Mouse (Mus musculus) kidney, adult 18-20 months (tissue): Measurements from ENCODE around the gene Gabpb1.
"Not testable (repeated sequence)": the region's sequence is repeated elsewhere in the genome, so short reads cannot be mapped to it uniquely, and the experiment has no call there.

Source experiments
- DNase-seq: peaks from one replicate; pipeline ENCODE4 v3.0.0; 2021

The Gabpb1 gene

DNA sequence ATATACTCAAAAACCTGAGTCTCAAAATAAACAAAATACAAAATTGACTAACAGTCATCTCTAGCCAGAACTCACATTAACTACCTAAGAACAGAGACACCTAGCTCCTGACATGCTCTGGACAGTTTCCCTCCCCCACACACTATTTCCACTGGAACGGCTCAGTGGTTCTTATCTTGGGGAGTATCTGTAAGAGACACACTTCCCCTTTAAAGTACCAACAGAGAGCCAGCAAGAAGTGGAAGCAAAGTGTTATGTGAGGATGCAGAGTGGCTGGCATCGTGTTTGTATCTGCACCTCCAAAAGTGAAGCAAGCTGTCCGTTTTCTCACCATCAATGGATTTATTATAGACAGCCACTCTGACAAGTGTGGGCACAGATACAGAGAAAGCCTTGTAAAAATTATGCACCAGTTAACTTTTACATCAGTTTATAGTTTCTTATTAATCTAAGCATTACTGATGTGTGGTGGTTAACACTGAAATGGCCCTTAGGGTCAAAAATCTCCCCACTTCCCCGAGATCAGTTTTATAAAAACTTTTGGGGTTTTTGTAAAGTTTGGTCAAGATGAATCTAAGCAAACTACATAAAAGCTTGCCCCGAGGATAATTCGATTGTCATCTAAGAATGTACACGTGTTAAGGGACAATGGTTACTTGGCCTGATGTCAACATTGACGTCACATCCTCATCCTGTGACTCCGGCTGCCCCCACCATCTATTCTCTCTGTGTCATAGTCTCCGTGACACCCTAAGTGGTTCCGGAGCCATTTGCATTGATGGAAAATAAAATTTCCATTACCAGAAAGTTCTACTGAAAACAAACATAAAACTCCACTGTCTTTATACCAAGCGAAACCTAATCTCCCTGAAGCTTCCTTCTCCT is 40.0 kb downstream of the Gabpb1 start:
- DNase-seq, result peak; percentile 35

DNA sequence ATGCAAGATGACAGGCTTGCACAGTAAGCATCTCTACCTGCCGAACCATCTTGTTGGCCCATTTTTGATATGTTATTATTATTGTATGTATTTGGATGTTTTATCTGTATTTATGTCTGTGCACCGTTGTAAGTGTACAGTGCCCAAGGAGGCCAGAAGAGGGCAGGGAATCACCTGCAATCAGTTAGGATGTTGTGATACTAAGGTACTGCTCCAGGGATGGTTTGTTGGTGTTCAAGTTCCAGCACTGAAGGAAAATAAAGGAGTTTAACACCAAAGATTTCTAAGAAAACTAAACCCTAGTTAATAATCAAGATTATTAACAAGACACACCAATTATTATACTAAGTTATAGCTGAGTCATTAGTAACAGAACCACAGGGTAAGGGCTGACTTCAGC is 43.0 kb downstream of the Gabpb1 start:
- no peak for DNase-seq

DNA sequence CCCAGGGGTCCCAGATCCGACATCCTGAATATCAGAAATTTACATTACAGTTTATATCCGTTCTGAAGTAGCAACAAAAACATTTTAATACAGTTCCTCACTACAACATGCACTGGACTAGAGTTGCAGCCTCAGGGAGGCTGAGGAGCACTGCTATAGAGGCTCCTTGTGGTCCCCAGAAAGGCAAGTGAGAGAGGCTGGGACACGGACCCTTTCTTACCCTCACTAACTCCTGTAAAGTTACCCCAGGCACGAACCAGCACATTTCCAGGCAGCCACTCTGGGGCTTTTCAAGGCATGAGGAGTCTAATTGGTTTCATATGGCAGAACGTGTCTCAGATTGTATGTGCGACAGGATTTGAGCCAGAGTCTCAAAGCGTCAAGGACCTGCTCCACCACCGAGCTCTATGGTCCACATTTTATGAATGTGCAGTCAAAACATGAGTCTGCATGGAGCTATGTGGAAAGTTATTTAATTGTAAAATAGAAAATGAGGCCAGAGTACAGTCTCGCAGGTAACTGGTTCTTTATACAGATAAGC is 47.6 kb downstream of the Gabpb1 start:
- no peak for DNase-seq

DNA sequence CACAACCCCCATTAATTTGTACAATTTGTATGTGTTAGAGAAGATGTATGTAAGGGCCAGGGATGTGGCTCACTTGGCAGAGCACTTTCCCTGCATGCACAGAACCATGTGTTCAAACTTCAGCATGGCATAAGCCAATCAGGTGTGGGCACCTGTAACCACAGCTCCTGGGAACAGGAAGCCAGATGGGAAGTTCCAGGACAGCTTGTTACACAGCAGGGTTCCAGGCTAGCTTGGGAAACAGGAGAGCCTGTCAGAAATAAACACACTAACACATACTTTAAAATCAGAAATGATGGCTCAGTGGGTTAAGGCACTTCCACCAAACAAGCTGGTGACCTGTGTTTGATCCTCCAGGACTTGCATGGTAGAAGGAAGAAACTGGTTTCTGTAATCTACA is 53.0 kb downstream of the Gabpb1 start:
- DNase-seq, result no peak

DNA sequence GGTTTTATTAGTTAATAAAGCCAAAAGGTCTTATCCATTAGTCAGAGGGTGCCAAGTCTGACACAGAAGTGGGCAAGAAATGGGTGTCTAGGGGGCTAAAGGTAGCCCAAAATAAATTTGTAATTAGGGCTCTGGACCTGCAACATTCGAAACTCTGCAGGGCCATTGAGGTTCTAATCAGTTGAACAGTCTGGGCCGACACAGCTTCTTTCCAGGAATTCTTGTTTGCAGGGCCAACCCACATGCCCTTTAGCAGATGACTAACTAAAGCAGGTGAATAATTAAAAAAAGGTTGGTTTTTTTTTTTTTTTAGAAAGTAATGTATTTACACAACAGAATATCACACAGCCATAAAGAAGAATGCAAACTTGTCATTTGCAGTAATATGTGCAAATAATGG is 53.7 kb downstream of the Gabpb1 start:
- no peak for DNase-seq

DNA sequence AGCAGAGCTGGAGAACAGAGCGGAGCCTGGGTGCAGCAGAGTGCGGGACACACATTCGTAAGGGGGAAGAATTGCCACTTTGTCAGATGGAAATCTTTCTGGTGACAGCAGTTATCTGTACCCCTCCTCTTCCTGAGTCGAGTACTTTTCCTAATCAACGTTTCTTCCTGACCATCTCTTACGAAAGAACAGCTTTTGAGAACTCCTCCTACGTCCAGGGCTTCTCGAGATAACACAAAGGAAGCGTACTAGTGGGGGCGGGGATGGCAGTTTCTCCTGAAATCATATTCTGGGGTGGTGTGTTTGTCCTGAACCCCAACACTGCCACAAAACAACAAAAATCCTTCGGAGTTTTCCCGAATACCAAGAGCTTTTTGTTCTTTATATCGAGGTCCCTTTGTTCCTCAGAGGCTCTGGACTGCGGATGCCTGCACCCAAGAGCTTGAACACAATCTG is 56.9 kb downstream of the Gabpb1 start, which contains the start of gene Hdc:
Gene Hdc, minus strand, starts transcription at position 51 of the 456 bp plus-strand sequence.
- no peak for DNase-seq

DNA sequence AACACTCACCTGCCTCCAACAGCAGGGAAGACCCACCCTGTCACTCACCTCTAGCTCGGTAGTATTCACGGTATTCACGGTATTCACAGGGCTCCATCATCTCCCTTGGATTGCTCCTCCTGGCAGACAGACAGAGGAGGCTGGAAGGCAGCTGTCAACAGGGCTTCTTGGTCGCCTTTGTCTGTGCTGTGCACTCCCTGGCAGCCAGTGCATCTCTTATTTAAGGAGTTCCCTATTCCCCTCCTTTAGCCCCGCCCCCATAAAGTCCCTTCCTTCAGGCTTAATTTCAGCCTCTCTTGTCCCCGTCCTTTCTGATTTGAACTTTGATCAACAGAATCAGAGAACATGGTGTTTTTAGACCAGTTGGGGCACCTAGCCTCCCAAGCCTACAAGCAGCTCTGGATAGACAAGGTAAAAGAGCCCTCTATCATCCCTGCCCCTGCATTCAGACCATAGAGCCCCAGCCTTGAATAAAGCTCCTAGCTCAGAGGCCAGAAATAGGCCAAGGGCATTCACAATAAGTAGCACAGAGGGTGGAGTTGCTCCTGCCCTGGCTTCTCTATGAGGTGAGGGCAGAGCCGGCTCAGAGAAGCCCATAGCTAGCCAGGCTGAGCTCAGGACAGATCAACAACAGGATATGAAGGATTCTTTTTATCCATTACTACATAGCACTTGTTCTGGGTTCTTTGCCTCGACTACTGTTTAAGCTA is 57.5 kb downstream of the Gabpb1 start:
- DNase-seq, result no peak

DNA sequence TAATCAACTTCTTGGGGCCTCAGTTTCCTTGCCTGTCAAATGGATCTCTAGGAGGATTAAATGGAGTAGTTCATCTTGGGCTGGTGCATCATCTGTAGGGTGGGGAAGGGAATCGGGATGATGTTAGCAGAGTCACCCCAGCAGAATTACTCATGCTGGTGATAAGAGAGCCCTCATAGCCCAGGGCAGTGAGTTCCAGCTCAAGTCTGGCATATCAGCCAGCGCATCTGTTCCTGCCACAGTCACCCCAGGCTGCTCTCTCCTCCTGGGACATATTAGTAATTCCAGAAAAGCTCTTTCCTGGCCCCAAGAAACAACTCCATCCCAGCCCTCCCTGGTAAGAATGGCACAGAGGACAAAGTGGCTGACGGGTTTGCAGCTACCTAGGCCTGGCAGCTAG is 60.8 kb downstream of the Gabpb1 start:
- no peak for DNase-seq

DNA sequence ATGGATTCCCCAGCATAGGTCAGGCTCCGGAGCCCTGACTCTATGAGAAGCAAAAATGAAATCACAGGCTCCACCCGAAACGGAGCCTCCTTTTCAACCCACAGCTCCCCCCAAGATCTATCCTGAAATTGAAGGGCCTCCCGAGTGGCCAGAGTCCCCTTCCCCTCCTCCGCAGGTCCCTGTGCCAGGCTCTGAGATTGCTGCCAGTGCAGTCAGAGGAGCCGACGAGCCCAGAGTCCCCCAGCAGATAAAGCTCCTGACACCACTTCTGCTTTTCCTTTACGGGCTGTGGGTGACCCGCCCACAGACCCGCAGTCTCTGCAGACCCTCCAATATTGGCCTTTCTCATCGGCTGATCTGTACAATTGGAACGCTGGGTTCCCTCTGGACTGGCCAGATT is 66.5 kb downstream of the Gabpb1 start:
- not testable (repeated sequence) for DNase-seq

DNA sequence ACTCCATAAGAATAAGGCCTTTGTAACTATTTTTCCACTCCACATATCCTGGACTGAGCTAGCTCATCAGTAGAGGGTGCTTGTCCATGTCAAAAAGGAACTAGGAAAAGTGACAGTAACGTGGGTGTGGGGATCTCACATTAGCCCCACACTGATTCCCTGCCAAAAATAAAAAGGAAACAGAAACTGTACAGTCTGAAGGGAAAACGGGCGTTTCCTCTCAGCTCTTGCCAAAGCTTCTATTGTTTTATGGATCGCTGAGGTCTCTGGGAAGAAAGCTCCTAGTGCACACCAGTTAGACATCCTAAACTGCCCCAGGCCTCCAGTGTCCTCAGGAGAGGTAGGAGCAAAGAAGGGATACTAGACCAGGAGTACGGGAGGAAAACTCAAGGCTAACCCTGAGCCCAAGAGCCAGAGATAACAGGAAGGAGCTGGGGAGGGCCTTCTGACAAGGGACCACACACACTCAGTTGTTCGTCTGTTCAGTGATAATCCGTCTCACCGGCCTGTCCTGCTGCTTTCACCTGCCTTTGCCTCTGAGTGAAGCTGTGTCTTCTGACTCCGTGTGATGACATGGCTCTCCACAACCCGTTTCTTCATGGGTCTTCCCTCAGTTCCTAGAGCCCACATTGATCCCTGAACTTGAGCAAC is 68.5 kb downstream of the Gabpb1 start:
- DNase-seq, result no peak

DNA sequence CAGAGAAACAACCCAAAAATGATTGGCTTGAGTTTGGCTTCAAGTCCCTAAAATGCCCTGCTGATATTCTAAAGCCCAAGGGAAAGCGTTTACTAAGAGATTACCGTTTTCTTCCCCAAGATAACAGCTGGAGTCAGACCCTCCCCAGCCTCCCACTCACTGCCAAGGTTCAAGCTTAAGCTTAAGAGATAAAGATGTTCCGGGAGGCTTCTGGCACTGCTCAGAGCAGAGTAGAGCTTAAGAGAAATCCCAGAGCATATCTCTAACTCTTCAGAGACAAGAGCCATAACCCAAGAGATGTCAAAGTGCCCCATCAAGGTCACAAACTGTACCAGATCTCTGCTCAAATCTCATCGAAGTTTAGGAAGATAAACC is 69.5 kb downstream of the Gabpb1 start:
- no peak for DNase-seq

DNA sequence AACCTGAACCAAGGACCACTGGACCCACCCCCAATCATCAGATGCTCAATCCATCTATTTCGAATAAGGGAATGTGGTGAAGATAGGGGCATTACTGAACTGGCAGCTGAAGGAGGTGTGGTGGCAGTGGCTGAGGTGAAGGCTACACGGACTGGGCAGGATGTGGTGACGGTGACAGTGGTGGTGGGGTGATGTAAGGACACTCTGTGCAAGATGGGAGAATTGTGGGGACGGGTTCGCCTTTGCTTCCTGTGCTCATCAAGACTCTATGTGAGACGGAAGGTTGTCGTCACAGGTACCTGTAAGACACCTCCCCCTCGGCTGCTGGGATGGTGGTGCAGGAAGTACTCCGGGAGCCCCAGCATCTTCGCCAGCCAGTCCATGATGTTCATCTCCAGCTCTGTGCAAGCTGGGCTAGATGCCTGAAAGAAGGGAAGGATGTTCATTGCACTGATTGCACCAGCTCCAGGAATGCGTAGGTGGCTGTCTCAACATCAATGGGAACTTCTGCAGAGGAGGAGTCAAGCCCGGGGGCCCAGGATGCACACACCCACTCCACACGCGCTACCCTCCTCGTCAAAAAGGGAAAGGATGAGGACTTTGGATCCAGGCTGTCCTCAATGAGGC is 70.0 kb downstream of the Gabpb1 start:
- no peak for DNase-seq

DNA sequence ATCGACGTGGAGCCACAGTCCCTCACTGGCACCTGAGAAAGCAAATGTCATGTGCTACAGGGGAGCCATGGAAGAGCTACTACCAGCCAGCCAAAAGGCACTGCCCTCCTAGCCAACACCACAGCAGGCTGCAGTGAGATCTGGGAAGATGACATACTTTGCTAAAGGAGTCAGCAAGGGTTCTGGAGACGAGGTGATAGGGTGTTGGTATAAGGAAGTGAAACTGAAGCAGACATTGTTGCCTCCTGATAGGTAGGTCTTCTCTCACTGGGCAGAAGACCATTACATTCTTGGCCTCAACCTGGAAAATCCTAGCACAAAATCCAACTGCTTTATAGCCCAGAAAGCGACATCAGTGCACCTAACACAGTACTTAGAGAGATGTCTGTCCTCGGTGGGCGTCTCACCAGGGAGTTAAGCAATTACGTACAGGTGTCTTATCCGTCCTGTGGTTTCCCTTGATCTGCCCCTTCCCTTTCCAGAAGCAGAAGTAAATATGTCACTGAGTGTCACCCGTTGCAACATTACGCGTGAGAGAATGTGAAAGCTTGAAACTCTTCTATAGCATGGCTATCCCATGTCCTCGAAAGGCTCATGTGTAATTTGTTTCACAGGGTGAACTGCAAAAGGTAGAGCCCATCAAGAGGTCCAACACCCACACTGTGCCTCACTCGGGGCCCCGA is 74.1 kb downstream of the Gabpb1 start:
- DNase-seq, result no peak

DNA sequence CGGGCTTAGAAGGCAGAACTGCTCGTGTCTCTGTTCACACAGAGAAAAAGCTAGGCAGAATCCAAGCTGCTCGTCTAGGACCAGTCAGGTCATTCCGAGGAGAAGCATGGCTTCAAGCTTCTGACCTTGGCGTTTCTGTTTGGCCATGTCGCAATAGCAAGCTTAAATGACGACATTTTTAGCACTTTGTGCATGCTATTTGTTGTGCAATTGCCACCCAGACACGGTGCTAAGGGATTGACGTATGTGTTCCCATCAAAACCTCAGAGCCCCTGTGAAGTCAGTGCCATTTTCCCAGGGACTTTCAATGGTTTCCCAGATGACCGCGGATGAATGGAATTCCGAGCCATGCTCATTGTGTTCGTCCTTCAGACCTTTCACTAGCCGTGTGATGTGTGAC is 75.6 kb downstream of the Gabpb1 start:
- no peak for DNase-seq

DNA sequence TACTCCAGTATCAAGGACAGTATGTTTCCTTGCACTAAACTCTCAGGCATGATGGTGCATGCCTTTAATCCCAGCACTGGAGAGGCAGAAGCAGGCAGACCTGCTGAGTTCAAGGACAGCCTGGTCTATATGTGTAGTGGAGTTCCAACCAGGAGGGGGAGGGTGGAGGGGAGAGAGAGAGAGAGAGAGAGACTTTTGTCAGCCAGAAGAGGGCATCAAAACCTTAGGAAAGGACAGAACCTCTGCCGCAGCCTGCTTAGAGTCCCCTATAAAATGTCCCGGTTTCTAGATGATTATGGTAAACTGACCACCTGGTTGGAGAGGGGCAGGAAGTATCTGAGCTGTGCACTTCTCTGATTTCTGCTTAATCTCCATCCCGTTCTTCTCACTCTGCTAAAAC is 77.1 kb downstream of the Gabpb1 start:
- no peak for DNase-seq

DNA sequence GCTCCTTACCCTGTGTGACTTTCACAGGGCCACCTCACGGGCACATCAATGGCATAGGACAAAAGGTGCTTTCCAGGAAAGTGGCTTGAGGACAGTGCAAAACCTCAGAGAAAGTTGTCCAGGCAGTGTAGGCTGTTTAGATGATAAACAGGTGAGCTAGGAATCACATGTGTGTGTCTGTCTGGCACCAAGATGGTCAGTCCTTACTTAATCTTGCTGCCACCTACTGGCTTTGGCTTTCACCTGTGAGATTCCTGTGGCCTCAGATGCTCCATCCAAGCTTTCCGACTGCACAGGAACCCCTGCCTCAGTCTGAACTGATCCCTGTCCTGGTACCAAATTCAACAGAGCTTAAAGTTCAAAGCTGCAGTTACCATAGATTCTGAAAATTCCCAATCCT is 77.8 kb downstream of the Gabpb1 start:
- no peak for DNase-seq

DNA sequence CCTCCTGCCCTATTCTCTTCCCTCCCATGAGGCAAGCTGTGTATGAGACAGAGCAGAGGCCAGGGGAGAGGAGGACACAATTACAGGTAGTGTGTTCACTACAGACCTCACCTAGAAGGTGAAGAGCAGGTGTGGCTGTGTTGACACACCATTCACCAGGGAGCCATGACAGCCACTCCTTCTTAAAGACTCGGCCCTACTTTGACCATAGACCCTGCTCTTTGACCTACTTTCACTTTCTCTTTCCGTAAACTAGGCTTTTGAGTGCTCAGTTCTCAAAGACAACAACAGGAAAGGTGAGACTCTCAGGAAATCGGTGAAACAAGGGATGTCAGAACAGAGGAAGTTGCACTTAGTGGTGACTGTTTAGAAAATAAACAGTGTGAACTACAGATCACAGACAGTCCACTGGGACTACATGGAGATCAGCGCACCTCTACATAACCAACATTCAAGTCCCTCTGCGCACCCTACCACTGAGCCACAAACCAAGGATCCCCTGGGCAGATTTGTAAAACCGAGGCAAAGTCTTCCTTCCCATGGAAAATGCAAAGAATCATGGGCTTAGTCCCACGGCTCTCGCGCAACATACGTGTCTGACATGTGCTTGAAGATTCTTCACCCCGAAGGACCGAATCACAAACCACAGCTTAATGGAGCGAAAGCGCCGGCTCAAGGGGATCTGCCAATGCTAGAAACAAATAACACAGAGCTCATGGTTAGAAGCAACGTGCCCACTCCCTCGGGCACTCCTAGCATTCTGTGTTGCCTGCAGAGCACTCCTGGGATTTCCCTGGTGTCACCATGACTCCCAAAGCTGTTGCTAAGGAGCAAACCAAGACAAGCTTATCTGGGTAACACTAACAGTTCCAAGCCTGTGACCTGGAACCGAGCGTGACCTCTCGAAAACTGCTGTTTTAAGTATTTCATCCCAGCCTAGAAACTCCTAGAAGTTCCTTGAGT is 78.6 kb downstream of the Gabpb1 start:
- DNase-seq, result no peak

DNA sequence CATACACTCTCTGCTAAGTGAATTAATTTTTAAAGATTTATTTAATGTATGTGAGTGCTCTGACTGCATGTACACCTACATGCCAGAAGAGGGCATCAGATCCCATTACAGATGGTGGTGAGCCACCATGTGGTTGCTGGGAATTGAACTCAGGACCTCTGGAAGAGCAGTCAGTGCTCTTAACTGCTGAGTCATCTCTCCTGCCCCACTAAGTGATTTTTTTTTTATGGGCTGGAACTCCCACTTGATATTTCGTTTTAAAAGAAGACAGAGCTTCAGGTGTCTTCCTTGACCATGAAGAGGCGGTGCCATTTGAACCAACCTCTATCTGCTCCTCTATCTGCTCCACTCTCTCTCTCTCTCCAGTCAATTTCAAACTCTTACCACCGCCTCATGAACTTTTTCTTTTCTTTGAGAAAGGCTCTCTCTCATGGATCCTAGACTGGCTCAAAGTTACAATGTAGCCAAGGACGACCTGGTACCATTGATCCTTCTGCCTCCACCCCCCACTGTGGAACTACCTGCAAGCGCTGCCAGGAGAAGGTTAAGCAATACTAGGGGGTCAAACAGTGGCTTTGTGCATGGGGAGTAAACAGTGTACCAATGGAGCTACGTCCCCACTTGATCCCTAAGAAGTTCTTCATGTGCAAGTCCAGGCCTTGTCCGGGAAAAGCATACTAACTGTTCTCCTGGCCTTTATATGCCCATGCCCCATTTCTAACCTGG is 79.6 kb downstream of the Gabpb1 start:
- DNase-seq, result no peak

DNA sequence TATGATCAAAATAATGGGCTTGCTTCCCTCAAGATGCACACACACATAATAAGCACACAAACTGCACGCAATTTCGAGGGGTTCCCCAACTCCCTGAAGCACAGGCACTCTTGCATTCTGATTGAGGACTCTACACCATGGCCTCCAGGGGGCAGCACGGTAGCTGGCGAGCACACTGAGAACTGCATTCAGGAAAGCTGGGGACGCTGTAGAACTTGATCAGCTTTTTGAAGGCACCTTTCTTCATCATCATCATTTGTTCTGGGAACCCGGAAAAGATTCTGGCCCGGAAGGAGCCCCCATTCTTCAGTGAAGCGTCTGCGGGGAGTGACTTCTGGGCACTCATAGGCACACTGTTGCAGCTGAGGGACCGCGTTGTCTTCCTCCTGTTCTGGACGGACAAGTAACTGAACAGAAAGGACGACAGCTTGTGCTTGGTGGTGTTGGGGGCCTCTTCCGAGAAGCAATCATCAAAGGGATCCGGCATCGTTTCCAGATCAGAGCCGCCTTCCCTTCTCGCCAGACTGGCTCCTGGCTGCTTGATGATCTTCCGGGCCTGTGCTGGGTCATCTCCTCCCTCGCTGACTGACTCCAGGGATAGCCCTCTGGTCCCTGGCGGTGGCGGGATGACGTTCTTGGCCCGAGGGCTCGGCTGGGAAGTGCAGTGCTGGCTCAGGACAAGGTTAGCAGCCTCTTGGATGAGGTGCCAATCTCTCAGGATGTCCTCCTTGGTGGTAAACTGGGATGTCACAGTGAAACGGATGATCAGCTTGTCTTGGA is 82.1 kb downstream of the Gabpb1 start:
- DNase-seq, result peak; percentile 74

DNA sequence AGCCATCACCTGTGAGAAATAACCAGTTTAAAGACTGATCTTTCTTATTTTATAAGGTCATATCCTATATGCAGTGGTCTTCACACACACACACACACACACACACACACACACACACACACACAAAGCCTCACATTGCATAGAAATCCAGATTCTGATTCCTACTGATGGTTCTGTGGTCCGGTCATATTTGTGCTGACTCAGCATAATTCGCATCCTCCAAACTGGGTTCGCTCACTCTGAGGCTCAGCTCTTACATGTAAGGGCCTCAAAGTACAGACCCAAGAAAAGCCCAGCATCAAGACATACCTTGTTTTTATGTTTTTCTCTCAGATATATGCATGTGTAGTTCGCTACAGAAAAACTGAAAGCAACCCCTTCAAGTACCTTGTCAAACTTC is 84.8 kb downstream of the Gabpb1 start:
- DNase-seq, result no peak
